Mouse (Mus musculus) forebrain, postnatal 0 days (tissue): ENCODE results near the gene Vmn2r58. TPM values are rescaled to one million over a fixed set of nuclear protein-coding genes. Genes with fewer than 3 reads are reported as not detected.
"Not testable (repeated sequence)": the region's sequence is repeated elsewhere in the genome, so short reads cannot be mapped to it uniquely, and the experiment has no call there.

Experiments used
- ATAC-seq: fragments of 200-750 bp; cut with Nextera tagmentation; 2 replicates; pipeline ENCODE4 v1.8.0; 2017; ENCODE audit warnings: mild to moderate bottlenecking, moderate library complexity
- DNase-seq: peaks from one replicate; pipeline ENCODE4 v3.0.0-alpha.2; 2015
- H3K27ac ChIP-seq: fragments of 300-500 bp; sonication (generic); 2 replicates; pipeline ENCODE4 v1.5.1; 2014; ENCODE audit warnings: low read depth, mild to moderate bottlenecking, antibody characterized with exemption, low read length, moderate library complexity, mixed read lengths
- H3K27me3 ChIP-seq: fragments of 300-500 bp; sonication (generic); 2 replicates; pipeline ENCODE4 v1.6.1; 2014; ENCODE audit warnings: mild to moderate bottlenecking, low read length, mixed read lengths; ENCODE audit not compliant: insufficient read depth
- H3K36me3 ChIP-seq: fragments of 300-500 bp; sonication (generic); 2 replicates; pipeline ENCODE4 v1.6.1; 2014; ENCODE audit warnings: mild to moderate bottlenecking, moderate library complexity; ENCODE audit not compliant: insufficient read depth
- H3K4me1 ChIP-seq: fragments of 300-500 bp; sonication (generic); 2 replicates; pipeline ENCODE4 v1.6.1; 2014; ENCODE audit warnings: antibody characterized with exemption; ENCODE audit not compliant: insufficient read depth
- H3K4me2 ChIP-seq: fragments of 300-500 bp; sonication (generic); 2 replicates; pipeline ENCODE4 v1.6.1; 2014; ENCODE audit warnings: low read depth, mild to moderate bottlenecking, moderate library complexity
- H3K4me3 ChIP-seq: fragments of 300-500 bp; sonication (generic); 2 replicates; pipeline ENCODE4 v1.5.1; 2014; ENCODE audit warnings: low read depth, low read length, mixed read lengths
- H3K9ac ChIP-seq: fragments of 300-500 bp; sonication (generic); 2 replicates; pipeline ENCODE4 v1.6.1; 2014; ENCODE audit warnings: mild to moderate bottlenecking
- H3K9me3 ChIP-seq: fragments of 300-500 bp; sonication (generic); 2 replicates; pipeline ENCODE4 v1.6.1; 2016; ENCODE audit warnings: low read length
- WGBS: fragments of 180-500 bp; shearing (Covaris S2); extraction: QIAGEN DNeasy Blood & Tissue Kit; methylation state at CpG from one replicate; pipeline ENCODE4 v1.1.7; 2014; 5-methylcytosine and 5-hydroxymethylcytosine counted together
- polyA plus RNA-seq: library from polyadenylated mRNA; unstranded; fragments of >200 nt; fragmentation: Nextera tagmentation; extraction: Ambion mirVana; gene quantifications from 2 replicates; pipeline ENCODE4 v1.2.1, GENCODE M21; 2015
- total RNA-seq: library from RNA; depleted of rRNA; stranded (reverse); fragments of >200 nt; gene quantifications from 2 replicates; pipeline ENCODE4 v1.2.3, GENCODE M21; 2014; rRNA removed

Gene Vmn2r58
- total RNA-seq (not detected in 2 replicates), polyA plus RNA-seq (not detected in 2 replicates)

- 75% methylated on average over 5 of the region's 5 CpGs for WGBS
Measured at GRCm38 (mm10) chr7:41872612-41873011, at the start of gene Vmn2r58. Gene Vmn2r58, minus strand, starts transcription at chr7:41872712.

More at GRCm38 (mm10) chr7:41872612-41873011, at the start of gene Vmn2r58:
- not testable (repeated sequence) for H3K27ac ChIP-seq, H3K9me3 ChIP-seq, H3K36me3 ChIP-seq, H3K4me3 ChIP-seq, H3K27me3 ChIP-seq, ATAC-seq, H3K4me1 ChIP-seq, H3K9ac ChIP-seq, DNase-seq, H3K4me2 ChIP-seq

Other genes with a start within 250 kb of the Vmn2r58 start
- 37.1 and 44.0 TPM in 2 replicates for gene Zfp788, start 239.5 kb downstream of the Vmn2r58 start, total RNA-seq
- 14.9 and 17.5 TPM in 2 replicates for gene Zfp788, start 239.5 kb downstream of the Vmn2r58 start, polyA plus RNA-seq
- gene Vmn2r59, start 186.3 kb upstream of the Vmn2r58 start, total RNA-seq: not detected in 2 replicates
- not detected in 2 replicates for gene Vmn2r59, start 186.3 kb upstream of the Vmn2r58 start, polyA plus RNA-seq
- gene Vmn2r60, start 235.1 kb upstream of the Vmn2r58 start, total RNA-seq: not detected in 2 replicates
- gene Vmn2r60, start 235.1 kb upstream of the Vmn2r58 start, polyA plus RNA-seq: not detected in 2 replicates